In genomic region chr7:126806956-126807355, GRCm38 (mm10) we compare ENCODE assay signal across 13 mouse cellular contexts. TPM values are rescaled to one million over a fixed set of nuclear protein-coding genes. Genes with fewer than 3 reads are reported as not detected.
A peak's percentile ranks its signal among the peaks of the same experiment; 100 is the strongest.
DNase-seq lines count a peak whose midpoint lies in the region; ATAC-seq and TF ChIP-seq lines count a peak whose summit lies in the region.
"Had no signal": no experiment of that assay in that cellular context is flagged by ENCODE, and none has a peak within 500 bp of the region (broad histone marks: within the 10 kb centered on the region; RNA-seq: fewer than 3 reads in every experiment).

No protein-coding gene starts in this region.

- no peak for ATAC-seq in midbrain, embryonic 11.5 days (ENCODE audit: low FRiP score)
- ATAC-seq in midbrain, postnatal 0 days (ENCODE audit: low FRiP score) = no peak
- ATAC-seq: midbrain, embryonic 15.5 days had no signal

- WGBS in midbrain, embryonic 11.5 days = 93% methylated on average over 6 of the region's 6 CpGs
- 88% methylated on average over 6 of the region's 6 CpGs for WGBS in midbrain, postnatal 0 days
- 56% methylated on average over 6 of the region's 6 CpGs for WGBS in lung, adult 2 months

- peak overlapping the region; percentile 85 for H3K4me3 ChIP-seq in gastrocnemius, adult 2 months
- no peak overlapping the region for H3K4me3 ChIP-seq in midbrain, embryonic 11.5 days (ENCODE audit: low read depth, low read length)
- no peak overlapping the region for H3K4me3 ChIP-seq in midbrain, postnatal 0 days (ENCODE audit: low read depth, low read length)
- H3K4me3 ChIP-seq in lung, adult 2 months (replicated peaks; ENCODE audit: extremely low read depth, low read depth, low read length) = no peak overlapping the region
- H3K4me3 ChIP-seq: midbrain, embryonic 15.5 days had no signal

- TF ChIP-seq POLR2A in lung, adult 2 months (IDR thresholded peaks at IDR 0.05; ENCODE audit: borderline replicate concordance, extremely low read depth, low read depth, low read length) = no peak

- no peak for TF ChIP-seq CTCF in gastrocnemius, adult 2 months (IDR thresholded peaks at IDR 0.05)
- no peak for TF ChIP-seq CTCF in midbrain, postnatal 0 days (IDR thresholded peaks at IDR 0.05)
- no peak for TF ChIP-seq CTCF in lung, adult 2 months (IDR thresholded peaks at IDR 0.05; ENCODE audit: insufficient read depth, low read length)

- H3K27me3 ChIP-seq in midbrain, embryonic 11.5 days (ENCODE audit: control insufficient read depth, insufficient read depth, low read length) = no peaks in the 10 kb centered on the region
- H3K27me3 ChIP-seq in midbrain, postnatal 0 days (ENCODE audit: insufficient read depth, low read length) = no peaks in the 10 kb centered on the region
- H3K27me3 ChIP-seq: midbrain, embryonic 15.5 days had no signal

- H3K4me1 ChIP-seq in midbrain, embryonic 11.5 days (ENCODE audit: control insufficient read depth, insufficient read depth, low read length) = peaks cover 15% of the 10 kb centered on the region
- peaks cover 6% of the 10 kb centered on the region; the same call in 1 of the 2 replicates for H3K4me1 ChIP-seq in midbrain, postnatal 0 days (ENCODE audit: insufficient read depth, low read length)
- H3K4me1 ChIP-seq in lung, adult 2 months (ENCODE audit: control insufficient read depth, insufficient read depth, low read length) = no peaks in the 10 kb centered on the region; the same call in 1 of the 2 replicates

- H3K9ac ChIP-seq in midbrain, embryonic 11.5 days (ENCODE audit: low read length) = peak overlapping the region; percentile 88; the same call in 1 of the 2 replicates
- H3K9ac ChIP-seq in midbrain, postnatal 0 days (replicated peaks; ENCODE audit: low read length, poor library complexity, severe bottlenecking) = no peak overlapping the region
- H3K9ac ChIP-seq: midbrain, embryonic 15.5 days had no signal

- DNase-seq in gastrocnemius, adult 2 months = peak; percentile 80
- no peak for DNase-seq in gastrocnemius, postnatal 25 days
- peak; percentile 51 for DNase-seq in midbrain, embryonic 11.5 days (ENCODE audit: low spot score, missing footprints)
- no peak for DNase-seq in midbrain, postnatal 0 days (ENCODE audit: low spot score)
- peak; percentile 50 for DNase-seq in lung, adult 2 months
- no peak for DNase-seq in right cerebral cortex, postnatal 36 days (ENCODE audit: low spot score in 2 of 2)
- DNase-seq in c-Kit-positive CD71-positive TER-119-positive erythroid progenitor cells, embryonic 14.5 days (ENCODE audit: low spot score) = no peak
- no peak for DNase-seq in cerebellum, postnatal 14 days
- DNase-seq: left cerebral cortex, postnatal 4 days had no signal

- intact Hi-C loops in gastrocnemius, adult 2 months (cut with DNase I) = no loop called here

- H3K27ac ChIP-seq in gastrocnemius, adult 2 months = peak overlapping the region; percentile 99
- no peak overlapping the region for H3K27ac ChIP-seq in midbrain, embryonic 11.5 days (ENCODE audit: low read depth, low read length)
- H3K27ac ChIP-seq in midbrain, postnatal 0 days (ENCODE audit: low read depth, low read length) = no peak overlapping the region
- H3K27ac ChIP-seq: kidney, postnatal 0 days; midbrain, embryonic 15.5 days had no signal

- no peaks in the 10 kb centered on the region for H3K9me3 ChIP-seq in midbrain, embryonic 11.5 days (ENCODE audit: control insufficient read depth, low read length)
- no peaks in the 10 kb centered on the region for H3K9me3 ChIP-seq in midbrain, postnatal 0 days (ENCODE audit: low read length)
- H3K9me3 ChIP-seq: midbrain, embryonic 15.5 days had no signal

- no peaks in the 10 kb centered on the region for H3K36me3 ChIP-seq in midbrain, embryonic 11.5 days (ENCODE audit: control insufficient read depth, insufficient read depth, low read length)
- H3K36me3 ChIP-seq in midbrain, postnatal 0 days (ENCODE audit: insufficient read depth, low read length) = peaks cover 4% of the 10 kb centered on the region; the same call in 1 of the 2 replicates
- H3K36me3 ChIP-seq: midbrain, embryonic 15.5 days had no signal

- no peak overlapping the region for H3K4me2 ChIP-seq in midbrain, embryonic 11.5 days
- H3K4me2 ChIP-seq in midbrain, postnatal 0 days (ENCODE audit: low read depth, low read length, poor library complexity, severe bottlenecking) = no peak overlapping the region

RNA-seq across cellular contexts. Expression of gene Fam57b, which starts 9.5 kb away (rescaled TPM):
- total RNA-seq in gastrocnemius, adult 2 months (2021) = 10 to 100 TPM; 61.1 to 64.6 TPM
- 10 to 100 TPM; 50.5 to 55.3 TPM for total RNA-seq in gastrocnemius, postnatal 25 days (2021)
- 10.5 and 11.1 TPM in 2 replicates for polyA plus RNA-seq in midbrain, embryonic 11.5 days (2014; fragmentation: Nextera tagmentation; extraction: Ambion mirVana)
- 52.5 and 60.2 TPM in 2 replicates for total RNA-seq in midbrain, postnatal 0 days (2014; rRNA removed)
- polyA plus RNA-seq in midbrain, postnatal 0 days (2015; fragmentation: Nextera tagmentation; extraction: Ambion mirVana) = 56.3 and 57.1 TPM in 2 replicates
- polyA plus RNA-seq in lung, adult 2 months (2012; rRNA removed) = 11.9 and 13.3 TPM in 2 replicates

RNA-seq across cellular contexts. Expression of gene Ppp4c, which starts 14.7 kb away (rescaled TPM):
- total RNA-seq in gastrocnemius, adult 2 months (2021) = 10 to 100 TPM; 22.8 to 25.7 TPM
- 10 to 100 TPM; 21.7 to 26.8 TPM for total RNA-seq in gastrocnemius, postnatal 25 days (2021)
- 335 and 336 TPM in 2 replicates for polyA plus RNA-seq in midbrain, embryonic 11.5 days (2014; fragmentation: Nextera tagmentation; extraction: Ambion mirVana)
- total RNA-seq in midbrain, postnatal 0 days (2014; rRNA removed) = 107 and 137 TPM in 2 replicates
- 127 and 135 TPM in 2 replicates for polyA plus RNA-seq in midbrain, postnatal 0 days (2015; fragmentation: Nextera tagmentation; extraction: Ambion mirVana)
- polyA plus RNA-seq in lung, adult 2 months (2012; rRNA removed) = 135 and 156 TPM in 2 replicates

RNA-seq across cellular contexts. Expression of gene 4930451I11Rik, which starts 24.5 kb away (rescaled TPM):
- total RNA-seq in gastrocnemius, adult 2 months (2021) = not detected
- not detected for total RNA-seq in gastrocnemius, postnatal 25 days (2021)
- polyA plus RNA-seq in midbrain, embryonic 11.5 days (2014; fragmentation: Nextera tagmentation; extraction: Ambion mirVana) = not detected in 2 replicates
- total RNA-seq in midbrain, postnatal 0 days (2014; rRNA removed) = not detected in 2 replicates
- 1.1 TPM in 1 of 2 replicates, not detected in the other for polyA plus RNA-seq in midbrain, postnatal 0 days (2015; fragmentation: Nextera tagmentation; extraction: Ambion mirVana)
- polyA plus RNA-seq in lung, adult 2 months (2012; rRNA removed) = not detected in 2 replicates
- total RNA-seq: left cerebral cortex, postnatal 4 days had no signal
- polyA plus RNA-seq: frontal cortex, adult 2 months; heart, embryonic 16.5 days; midbrain, embryonic 15.5 days had no signal

RNA-seq across cellular contexts. Expression of gene Tbx6, which starts 25.7 kb away (rescaled TPM):
- total RNA-seq in gastrocnemius, adult 2 months (2021) = under 1 TPM; 0.42 to 0.48 TPM
- total RNA-seq in gastrocnemius, postnatal 25 days (2021) = under 1 TPM; 0.20 to 0.62 TPM
- polyA plus RNA-seq in midbrain, embryonic 11.5 days (2014; fragmentation: Nextera tagmentation; extraction: Ambion mirVana) = 0.20 and 0.43 TPM in 2 replicates
- total RNA-seq in midbrain, postnatal 0 days (2014; rRNA removed) = 0.16 and 1.1 TPM in 2 replicates
- polyA plus RNA-seq in midbrain, postnatal 0 days (2015; fragmentation: Nextera tagmentation; extraction: Ambion mirVana) = 0.21 and 0.38 TPM in 2 replicates
- 8.7 and 9.5 TPM in 2 replicates for polyA plus RNA-seq in lung, adult 2 months (2012; rRNA removed)

RNA-seq across cellular contexts. Expression of gene Ypel3, which starts 30.2 kb away (rescaled TPM):
- 10 to 100 TPM; 74.6 to 93.1 TPM for total RNA-seq in gastrocnemius, adult 2 months (2021)
- total RNA-seq in gastrocnemius, postnatal 25 days (2021) = 10 to 100 TPM; 63.8 to 69.0 TPM
- polyA plus RNA-seq in midbrain, embryonic 11.5 days (2014; fragmentation: Nextera tagmentation; extraction: Ambion mirVana) = 87.8 and 91.5 TPM in 2 replicates
- 196 and 209 TPM in 2 replicates for total RNA-seq in midbrain, postnatal 0 days (2014; rRNA removed)
- 219 and 235 TPM in 2 replicates for polyA plus RNA-seq in midbrain, postnatal 0 days (2015; fragmentation: Nextera tagmentation; extraction: Ambion mirVana)
- 390 and 597 TPM in 2 replicates for polyA plus RNA-seq in lung, adult 2 months (2012; rRNA removed)

Comparison
In these comparisons a context has a peak if more than half of its experiments do, and no peak if none do; other contexts are left out.
1. DNase-seq: peak in gastrocnemius, adult 2 months (single experiment), midbrain, embryonic 11.5 days (single experiment) and lung, adult 2 months (single experiment); none in gastrocnemius, postnatal 25 days (single experiment), midbrain, postnatal 0 days (single experiment), right cerebral cortex, postnatal 36 days (0 of 2), c-Kit-positive CD71-positive TER-119-positive erythroid progenitor cells, embryonic 14.5 days (single experiment) and cerebellum, postnatal 14 days (0 of 2).